Mouse (Mus musculus) erythroblast, embryonic 14.5 days (primary cell): ENCODE results near the gene Cobll1.

ENCODE experiments used
- GATA1 ChIP-seq: IDR thresholded peaks from 2 replicates; pipeline ENCODE4 v1.6.1; 2012; ENCODE audit warnings: low read length, inconsistent platforms, mixed read lengths
- TAL1 ChIP-seq: IDR thresholded peaks from 3 replicates; pipeline ENCODE4 v1.6.1; 2012; ENCODE audit warnings: low read length, inconsistent platforms, mixed read lengths

DNA sequence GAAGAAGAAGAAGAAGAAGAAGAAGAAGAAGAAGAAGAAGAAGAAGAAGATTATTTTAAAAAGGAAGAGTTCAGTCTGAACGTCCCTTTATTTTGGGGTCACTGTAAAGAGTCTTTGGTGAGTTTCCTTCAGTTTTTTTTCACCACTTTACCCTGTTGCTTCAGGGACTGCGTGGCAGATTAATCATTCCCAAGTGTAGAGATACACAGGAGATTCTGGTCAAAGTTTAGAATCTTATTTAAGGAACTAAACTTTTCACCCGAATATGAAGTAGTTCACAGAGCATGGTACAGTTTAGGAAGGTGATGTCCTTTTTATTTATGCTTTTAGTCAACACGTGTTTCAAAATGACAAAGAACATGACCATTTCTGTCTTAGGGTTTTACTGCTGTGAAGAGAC is 21.2 kb upstream of the Cobll1 start:
- no peak for TF ChIP-seq TAL1
- no peak for TF ChIP-seq GATA1
